Mouse (Mus musculus): ENCODE data around the gene Olfr403. TPM values are rescaled to one million over a fixed set of nuclear protein-coding genes. Genes with fewer than 3 reads are reported as not detected.
"Not testable (repeated sequence)": the region's sequence is repeated elsewhere in the genome, so short reads cannot be mapped to it uniquely, and the experiment has no call there.

Gene Olfr403
- not detected in 2 replicates for polyA plus RNA-seq (2014; fragmentation: Nextera tagmentation; extraction: Ambion mirVana)

DNA sequence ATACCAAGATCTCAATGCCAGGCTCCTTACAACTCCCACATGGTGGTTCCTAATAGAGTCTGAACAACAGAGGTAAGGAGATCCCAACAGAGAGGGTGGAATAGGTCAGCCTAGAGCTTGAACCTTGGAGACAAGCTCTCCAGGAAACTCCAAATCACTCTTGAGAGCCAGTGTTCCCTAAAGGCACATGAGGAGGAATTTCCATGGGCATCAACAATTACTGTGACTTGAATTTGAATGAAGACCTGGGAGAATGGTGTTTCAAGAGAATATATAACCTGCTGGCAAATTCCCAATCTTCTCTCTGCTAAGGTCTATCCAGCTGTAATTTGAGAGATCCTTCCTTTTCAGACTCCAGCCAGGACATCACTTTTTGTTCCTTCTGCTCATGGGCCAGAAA is at the start of gene Olfr403:
Gene Olfr403 (plus strand): TSS at position 301 of the 400 bp plus-strand sequence.
- no peak within 1 kb of the TSS for H3K27ac ChIP-seq (replicated peaks; ENCODE audit: low read depth, low read length)

DNA sequence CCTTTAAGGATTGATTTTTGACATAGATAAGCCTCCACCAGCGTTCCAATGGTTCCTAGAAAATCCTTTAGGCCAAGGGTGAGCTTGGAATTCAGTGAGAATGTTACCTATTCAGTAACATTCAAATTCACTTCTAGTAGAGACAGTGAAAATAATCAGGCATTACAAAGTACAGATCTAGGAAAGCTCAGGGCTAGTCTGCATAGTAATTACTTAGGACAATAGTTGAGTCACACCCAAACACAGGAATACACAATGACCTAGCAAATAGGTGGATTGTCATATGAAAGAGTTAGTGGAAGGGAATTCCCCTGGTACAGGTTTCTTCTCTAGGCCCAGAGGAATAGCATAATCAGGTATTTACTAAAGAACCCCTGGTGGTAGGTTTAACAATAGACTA is 46.0 kb upstream of the Olfr403 start:
- H3K9ac ChIP-seq (replicated peaks; ENCODE audit: low read length); DNase-seq (ENCODE audit: low spot score); H3K27me3 ChIP-seq (ENCODE audit: control insufficient read depth, insufficient read depth, low read length); ATAC-seq (replicated peaks; ENCODE audit: insufficient number of reproducible peaks, low FRiP score, low TSS enrichment, low read depth); H3K9me3 ChIP-seq (replicated peaks; ENCODE audit: control insufficient read depth, low read length); H3K4me3 ChIP-seq (ENCODE audit: low read depth, low read length); H3K4me2 ChIP-seq (ENCODE audit: low read depth, low read length); H3K36me3 ChIP-seq (replicated peaks; ENCODE audit: control insufficient read depth, insufficient read depth, low read depth, low read length); H3K27ac ChIP-seq (replicated peaks; ENCODE audit: low read depth, low read length); H3K4me1 ChIP-seq (ENCODE audit: control insufficient read depth, insufficient read depth, low read length): not testable (repeated sequence)
- WGBS: 38% methylated on average over 1 of the region's 1 CpGs

More for the DNA sequence above, at the start of gene Olfr403:
- ATAC-seq (replicated peaks; ENCODE audit: insufficient number of reproducible peaks, low FRiP score, low TSS enrichment, low read depth) (no peak), DNase-seq (ENCODE audit: low spot score) (no peak)
- H3K9me3 ChIP-seq (replicated peaks; ENCODE audit: control insufficient read depth, low read length): 0 out of 2 replicates have a peak, but pooled peaks cover 5% of the 10 kb centered on the region
- H3K4me1 ChIP-seq (ENCODE audit: control insufficient read depth, insufficient read depth, low read length): no peaks in the 10 kb centered on the region
- no peaks in the 10 kb centered on the region for H3K27me3 ChIP-seq (ENCODE audit: control insufficient read depth, insufficient read depth, low read length)
- no peak within 1 kb of the TSS for H3K4me3 ChIP-seq (ENCODE audit: low read depth, low read length)
- H3K36me3 ChIP-seq (replicated peaks; ENCODE audit: control insufficient read depth, insufficient read depth, low read depth, low read length): no peaks in the 10 kb centered on the region
- no peak within 1 kb of the TSS for H3K9ac ChIP-seq (replicated peaks; ENCODE audit: low read length)
- no peak within 1 kb of the TSS for H3K4me2 ChIP-seq (ENCODE audit: low read depth, low read length)

DNA sequence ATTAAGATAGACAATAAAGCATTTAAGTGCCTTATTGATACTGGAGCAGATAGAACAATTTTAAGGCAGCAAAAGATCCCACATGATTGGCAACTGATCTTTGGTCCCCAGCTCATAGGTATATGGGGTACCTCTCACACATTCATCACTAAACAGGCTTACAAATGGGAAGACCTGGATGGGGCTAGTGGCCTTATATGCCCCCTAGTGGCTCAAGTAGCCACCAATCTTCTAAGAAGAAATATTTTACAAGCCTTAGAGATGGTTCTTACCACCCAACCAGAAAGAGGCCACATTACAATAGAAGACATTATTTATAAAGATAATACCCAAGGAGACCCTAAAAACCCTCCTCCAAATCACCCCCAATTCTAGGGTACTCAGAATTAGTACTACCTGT is 40.2 kb upstream of the Olfr403 start:
- no peaks in the 10 kb centered on the region for H3K36me3 ChIP-seq (replicated peaks; ENCODE audit: control insufficient read depth, insufficient read depth, low read depth, low read length)
- no peaks in the 10 kb centered on the region for H3K27me3 ChIP-seq (ENCODE audit: control insufficient read depth, insufficient read depth, low read length)
- H3K9ac ChIP-seq (replicated peaks; ENCODE audit: low read length): no peak overlapping the region
- no peaks in the 10 kb centered on the region; the same call in none of the 2 replicates for H3K9me3 ChIP-seq (replicated peaks; ENCODE audit: control insufficient read depth, low read length)
- no peaks in the 10 kb centered on the region for H3K4me1 ChIP-seq (ENCODE audit: control insufficient read depth, insufficient read depth, low read length)
- no peak overlapping the region for H3K4me2 ChIP-seq (ENCODE audit: low read depth, low read length)
- H3K27ac ChIP-seq (replicated peaks; ENCODE audit: low read depth, low read length): no peak overlapping the region
- no peak for ATAC-seq (replicated peaks; ENCODE audit: insufficient number of reproducible peaks, low FRiP score, low TSS enrichment, low read depth)
- no peak for DNase-seq (ENCODE audit: low spot score)
- no peak overlapping the region for H3K4me3 ChIP-seq (ENCODE audit: low read depth, low read length)

DNA sequence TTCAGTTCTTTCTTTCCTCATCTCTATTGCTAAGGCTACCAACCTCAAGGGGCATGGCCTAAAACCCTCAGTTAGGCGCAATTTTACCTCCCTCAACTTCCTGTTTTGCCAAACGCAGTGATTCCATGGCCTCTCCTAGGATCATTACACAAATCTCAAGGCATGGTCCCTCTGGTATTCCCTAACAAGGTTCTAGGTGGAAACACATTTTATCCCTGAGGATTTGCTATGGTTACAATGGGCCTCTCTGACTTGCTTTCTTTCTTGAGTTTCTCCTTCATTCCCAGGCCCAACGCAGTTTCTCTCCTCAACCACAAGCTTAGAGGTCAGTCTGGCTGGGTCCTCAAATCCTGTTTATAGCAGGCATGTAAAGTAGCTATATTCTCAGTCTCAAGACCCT is 32.8 kb upstream of the Olfr403 start, which contains the start of gene Olfr402:
Gene Olfr402 (plus strand): TSS at position 301 of the 400 bp plus-strand sequence.
- Histone ChIP-seq H3K4me2 (ENCODE audit: low read depth, low read length) (no peak within 1 kb of the TSS), H3K4me1 (ENCODE audit: control insufficient read depth, insufficient read depth, low read length) (no peaks in the 10 kb centered on the region), H3K9me3 (replicated peaks; ENCODE audit: control insufficient read depth, low read length) (no peaks in the 10 kb centered on the region), H3K9ac (replicated peaks; ENCODE audit: low read length) (no peak within 1 kb of the TSS), H3K27me3 (ENCODE audit: control insufficient read depth, insufficient read depth, low read length) (no peaks in the 10 kb centered on the region), H3K27ac (replicated peaks; ENCODE audit: low read depth, low read length) (no peak within 1 kb of the TSS), H3K4me3 (ENCODE audit: low read depth, low read length) (no peak within 1 kb of the TSS), H3K36me3 (replicated peaks; ENCODE audit: control insufficient read depth, insufficient read depth, low read depth, low read length) (no peaks in the 10 kb centered on the region)
- DNase-seq (ENCODE audit: low spot score) (no peak), ATAC-seq (replicated peaks; ENCODE audit: insufficient number of reproducible peaks, low FRiP score, low TSS enrichment, low read depth) (no peak)
- WGBS: 60% methylated on average over 3 of the region's 3 CpGs

- Histone ChIP-seq H3K9me3 (replicated peaks; ENCODE audit: control insufficient read depth, low read length) (no peaks in the 10 kb centered on the region), H3K36me3 (replicated peaks; ENCODE audit: control insufficient read depth, insufficient read depth, low read depth, low read length) (no peaks in the 10 kb centered on the region), H3K9ac (replicated peaks; ENCODE audit: low read length) (no peak overlapping the region), H3K27ac (replicated peaks; ENCODE audit: low read depth, low read length) (no peak overlapping the region), H3K4me1 (ENCODE audit: control insufficient read depth, insufficient read depth, low read length) (no peaks in the 10 kb centered on the region), H3K27me3 (ENCODE audit: control insufficient read depth, insufficient read depth, low read length) (no peaks in the 10 kb centered on the region), H3K4me3 (ENCODE audit: low read depth, low read length) (no peak overlapping the region), H3K4me2 (ENCODE audit: low read depth, low read length) (no peak overlapping the region)
- DNase-seq (ENCODE audit: low spot score) (no peak), ATAC-seq (replicated peaks; ENCODE audit: insufficient number of reproducible peaks, low FRiP score, low TSS enrichment, low read depth) (no peak)
Measured at GRCm38 (mm10) chr11:74168771-74169170, 17.3 kb upstream of the Olfr403 start.

DNA sequence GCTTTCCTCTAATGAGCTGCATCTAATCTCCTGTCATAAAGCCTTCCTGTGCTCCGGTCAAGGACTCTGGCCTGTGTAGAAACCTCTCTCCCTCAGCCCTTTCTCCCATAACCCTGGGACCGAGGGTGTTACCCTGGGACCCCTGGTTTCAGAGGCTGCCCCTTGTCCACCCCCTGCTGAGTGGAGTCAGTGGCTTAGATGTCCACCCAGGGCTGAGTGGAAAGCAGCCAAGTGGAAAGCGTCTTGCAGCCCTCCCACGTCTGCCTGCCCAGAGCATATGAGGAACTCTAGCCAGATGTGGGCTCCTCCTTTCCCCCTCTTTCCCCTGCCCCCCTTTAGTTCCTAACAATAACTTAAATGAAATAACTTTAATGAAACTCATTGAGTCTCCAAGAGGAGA is 2.9 kb upstream of the Olfr403 start:
- no peaks in the 10 kb centered on the region for H3K36me3 ChIP-seq (replicated peaks; ENCODE audit: control insufficient read depth, insufficient read depth, low read depth, low read length)
- WGBS: 82% methylated on average over 4 of the region's 4 CpGs
- 0 out of 2 replicates have a peak, but pooled peaks cover 5% of the 10 kb centered on the region for H3K9me3 ChIP-seq (replicated peaks; ENCODE audit: control insufficient read depth, low read length)

DNA sequence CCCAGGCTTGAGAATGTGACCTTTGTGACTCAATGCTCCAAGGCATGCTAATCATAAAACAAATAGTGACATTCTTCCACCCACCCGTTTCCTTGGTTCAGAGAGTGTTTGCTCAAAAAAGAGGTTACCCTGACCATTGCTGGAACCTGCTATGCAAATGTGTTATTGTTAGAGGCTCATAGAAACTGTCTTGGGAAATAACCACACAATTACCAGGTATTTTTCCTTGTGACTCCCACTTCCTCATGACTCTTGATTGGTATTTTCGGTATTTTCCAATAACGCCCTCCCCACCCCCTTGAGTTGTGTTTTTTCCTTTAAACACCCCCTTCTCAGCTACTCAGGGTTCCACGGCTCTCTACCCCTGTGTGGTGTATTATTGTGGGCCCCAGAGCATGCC is 2.3 kb upstream of the Olfr403 start:
- no peak for ATAC-seq (replicated peaks; ENCODE audit: insufficient number of reproducible peaks, low FRiP score, low TSS enrichment, low read depth)
- no peak for DNase-seq (ENCODE audit: low spot score)
- H3K4me1 ChIP-seq (ENCODE audit: control insufficient read depth, insufficient read depth, low read length): no peaks in the 10 kb centered on the region
- H3K4me2 ChIP-seq (ENCODE audit: low read depth, low read length): no peak overlapping the region
- WGBS: 82% methylated on average over 4 of the region's 4 CpGs
- H3K9me3 ChIP-seq (replicated peaks; ENCODE audit: control insufficient read depth, low read length): 0 out of 2 replicates have a peak, but pooled peaks cover 5% of the 10 kb centered on the region
- H3K36me3 ChIP-seq (replicated peaks; ENCODE audit: control insufficient read depth, insufficient read depth, low read depth, low read length): no peaks in the 10 kb centered on the region
- no peaks in the 10 kb centered on the region for H3K27me3 ChIP-seq (ENCODE audit: control insufficient read depth, insufficient read depth, low read length)
- no peak overlapping the region for H3K4me3 ChIP-seq (ENCODE audit: low read depth, low read length)
- no peak overlapping the region for H3K27ac ChIP-seq (replicated peaks; ENCODE audit: low read depth, low read length)
- H3K9ac ChIP-seq (replicated peaks; ENCODE audit: low read length): no peak overlapping the region

More for the DNA sequence above, 2.9 kb upstream of the Olfr403 start:
- H3K9ac ChIP-seq (replicated peaks; ENCODE audit: low read length): no peak overlapping the region
- H3K27me3 ChIP-seq (ENCODE audit: control insufficient read depth, insufficient read depth, low read length): no peaks in the 10 kb centered on the region
- no peak for DNase-seq (ENCODE audit: low spot score)
- H3K4me1 ChIP-seq (ENCODE audit: control insufficient read depth, insufficient read depth, low read length): no peaks in the 10 kb centered on the region
- H3K27ac ChIP-seq (replicated peaks; ENCODE audit: low read depth, low read length): no peak overlapping the region
- H3K4me3 ChIP-seq (ENCODE audit: low read depth, low read length): no peak overlapping the region
- H3K4me2 ChIP-seq (ENCODE audit: low read depth, low read length): no peak overlapping the region
- no peak for ATAC-seq (replicated peaks; ENCODE audit: insufficient number of reproducible peaks, low FRiP score, low TSS enrichment, low read depth)

GRCm38 (mm10) chr11:74211279-74211678 is 25.2 kb downstream of the Olfr403 start, which contains the start of gene Olfr43:
Gene Olfr43, minus strand, starts transcription at chr11:74211379.
- no peaks in the 10 kb centered on the region for H3K27me3 ChIP-seq (ENCODE audit: control insufficient read depth, insufficient read depth, low read length)
- WGBS: 67% methylated on average over 1 of the region's 1 CpGs
- H3K27ac ChIP-seq (replicated peaks; ENCODE audit: low read depth, low read length): no peak within 1 kb of the TSS
- no peak within 1 kb of the TSS for H3K9ac ChIP-seq (replicated peaks; ENCODE audit: low read length)
- DNase-seq (ENCODE audit: low spot score): no peak
- no peak for ATAC-seq (replicated peaks; ENCODE audit: insufficient number of reproducible peaks, low FRiP score, low TSS enrichment, low read depth)
- no peaks in the 10 kb centered on the region for H3K36me3 ChIP-seq (replicated peaks; ENCODE audit: control insufficient read depth, insufficient read depth, low read depth, low read length)
- H3K9me3 ChIP-seq (replicated peaks; ENCODE audit: control insufficient read depth, low read length): no peaks in the 10 kb centered on the region
- no peaks in the 10 kb centered on the region for H3K4me1 ChIP-seq (ENCODE audit: control insufficient read depth, insufficient read depth, low read length)
- H3K4me3 ChIP-seq (ENCODE audit: low read depth, low read length): no peak within 1 kb of the TSS
- no peak within 1 kb of the TSS for H3K4me2 ChIP-seq (ENCODE audit: low read depth, low read length)

All from embryonic facial prominence, embryonic 11.5 days (tissue).